Mouse (Mus musculus): ENCODE results near the gene Ipo4.

Gene Ipo4

GRCm38 (mm10) chr14:55628077-55628827 is 7.5 kb downstream of the Ipo4 start:
- no peak for DNase-seq

DNA sequence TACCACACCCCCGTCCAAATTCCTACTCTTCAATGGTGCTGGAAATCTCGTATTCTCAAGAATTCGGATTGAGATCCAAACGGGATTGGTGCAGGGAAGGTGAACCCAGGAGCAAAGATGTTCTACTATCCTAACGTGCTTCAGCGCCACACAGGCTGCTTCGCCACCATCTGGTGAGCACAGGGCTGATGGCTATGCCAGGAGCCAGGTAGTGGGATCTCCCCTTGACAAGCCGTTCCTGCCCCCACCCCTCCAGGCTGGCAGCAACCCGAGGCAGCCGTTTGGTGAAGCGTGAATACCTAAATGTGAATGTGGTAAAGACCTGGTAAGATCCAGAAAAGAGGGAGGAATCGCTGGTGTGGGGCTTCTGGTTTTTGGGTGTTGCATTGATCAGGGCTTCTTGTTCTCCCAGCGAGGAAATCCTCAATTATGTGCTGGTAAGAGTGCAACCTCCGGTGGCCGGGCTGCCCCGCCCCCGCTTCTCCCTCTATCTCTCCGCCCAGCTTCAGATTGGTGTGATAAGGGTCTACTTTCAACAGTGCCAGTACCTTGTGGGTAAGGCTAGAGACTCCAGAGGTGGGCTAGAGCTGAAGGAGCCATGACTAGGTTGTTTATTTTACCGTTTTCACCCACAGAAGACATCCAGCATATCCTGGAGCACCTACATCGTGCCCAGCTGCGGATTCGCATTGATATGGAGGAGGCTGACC is 17.1 kb downstream of the Ipo4 start:
- DNase-seq = no peak

- DNase-seq = peak; percentile 47 to 58
These were observed 17.9 kb downstream of the Ipo4 start, which contains the start of gene Rec8 for GRCm38 (mm10) chr14:55617822-55618221. Rec8 (plus strand) TSS chr14:55618037.

GRCm38 (mm10) chr14:55616844-55617243 is 18.9 kb downstream of the Ipo4 start:
- DNase-seq = no peak

DNA sequence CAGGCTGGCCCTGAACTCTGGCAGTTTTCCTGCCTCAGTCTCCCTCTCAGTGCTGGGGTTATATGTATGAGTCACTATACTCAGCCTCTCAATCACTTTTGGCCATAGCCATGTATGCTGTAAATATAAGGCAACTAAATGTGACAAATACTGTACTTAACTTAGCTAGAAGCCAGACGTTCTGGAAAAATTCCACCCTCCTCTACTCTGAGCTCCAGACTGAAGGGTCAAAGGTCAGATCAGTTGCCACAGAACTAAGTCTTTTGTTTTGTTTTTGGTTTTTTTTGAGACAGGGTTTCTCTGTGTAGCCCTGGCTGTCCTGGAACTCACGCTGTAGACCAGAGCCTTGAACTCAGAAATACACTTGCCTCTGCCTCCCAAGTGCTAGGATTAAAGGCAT is 19.9 kb downstream of the Ipo4 start:
- DNase-seq = no peak

DNA sequence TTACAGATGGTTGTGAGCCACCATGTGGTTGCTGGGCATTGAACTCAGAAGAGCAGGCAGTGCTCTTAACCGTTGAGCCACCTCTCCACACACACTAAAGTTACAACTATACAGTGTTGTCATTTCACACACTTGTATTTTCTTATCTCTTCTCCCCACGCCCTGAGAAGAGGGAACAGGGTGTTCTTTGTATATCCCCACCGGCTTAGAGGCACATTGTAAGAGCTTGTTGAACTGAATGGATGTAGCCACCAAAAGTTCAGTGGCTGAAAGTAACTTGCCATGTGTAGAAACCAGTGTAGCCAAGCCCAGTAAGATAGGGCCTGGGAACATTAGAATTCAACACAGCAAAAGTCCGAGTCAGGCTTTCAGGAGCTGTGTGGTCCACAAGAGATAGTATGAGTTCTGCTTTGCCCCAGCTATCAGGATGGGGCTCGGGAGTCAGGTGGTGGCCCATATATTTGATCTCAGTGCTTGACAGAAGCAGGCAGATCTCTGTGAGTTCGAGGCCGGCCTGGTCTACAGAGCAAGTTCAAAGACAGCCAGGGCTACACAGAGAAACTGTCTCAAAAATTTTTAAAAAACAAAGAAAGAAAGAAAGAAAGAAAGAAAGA is 21.1 kb downstream of the Ipo4 start:
- DNase-seq = no peak

GRCm38 (mm10) chr14:55613346-55613745 is 22.4 kb downstream of the Ipo4 start:
- DNase-seq = peak in 1 of 2 experiments; percentile 29

GRCm38 (mm10) chr14:55608339-55608738 is 27.4 kb downstream of the Ipo4 start:
- no peak for DNase-seq

DNA sequence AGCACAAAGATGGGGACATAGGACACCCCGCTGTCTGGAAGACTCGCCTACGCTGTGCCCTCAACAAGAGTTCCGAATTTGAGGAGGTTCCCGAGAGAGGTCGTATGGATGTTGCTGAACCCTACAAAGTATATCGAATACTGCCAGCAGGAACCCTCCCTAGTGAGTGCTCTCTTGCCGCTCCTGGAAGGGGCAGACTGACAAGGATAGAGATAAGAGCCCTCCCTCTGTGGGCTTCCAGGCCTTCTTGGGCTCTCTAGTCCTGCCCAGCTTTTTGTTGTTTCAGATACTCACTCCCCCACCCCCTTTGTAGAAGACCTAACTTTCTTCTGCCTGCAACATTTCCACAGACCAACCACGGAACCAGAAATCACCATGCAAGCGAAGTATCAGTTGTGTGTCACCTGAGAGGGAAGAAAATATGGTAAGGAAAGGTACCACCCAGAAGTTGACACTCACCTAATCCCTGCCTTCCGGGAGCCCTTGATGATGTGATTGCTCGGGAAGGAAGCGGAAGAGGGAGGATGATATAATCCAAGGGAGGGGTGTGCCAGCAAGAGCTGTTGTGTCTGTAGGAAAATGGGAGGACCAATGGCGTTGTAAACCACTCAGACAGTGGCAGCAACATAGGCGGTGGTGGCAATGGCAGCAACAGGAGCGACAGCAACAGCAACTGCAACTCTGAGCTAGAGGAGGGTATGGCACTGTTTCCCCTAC is 29.9 kb downstream of the Ipo4 start:
- no peak for DNase-seq

- DNase-seq = no peak
These were observed 30.9 kb downstream of the Ipo4 start for GRCm38 (mm10) chr14:55604823-55605222.

DNA sequence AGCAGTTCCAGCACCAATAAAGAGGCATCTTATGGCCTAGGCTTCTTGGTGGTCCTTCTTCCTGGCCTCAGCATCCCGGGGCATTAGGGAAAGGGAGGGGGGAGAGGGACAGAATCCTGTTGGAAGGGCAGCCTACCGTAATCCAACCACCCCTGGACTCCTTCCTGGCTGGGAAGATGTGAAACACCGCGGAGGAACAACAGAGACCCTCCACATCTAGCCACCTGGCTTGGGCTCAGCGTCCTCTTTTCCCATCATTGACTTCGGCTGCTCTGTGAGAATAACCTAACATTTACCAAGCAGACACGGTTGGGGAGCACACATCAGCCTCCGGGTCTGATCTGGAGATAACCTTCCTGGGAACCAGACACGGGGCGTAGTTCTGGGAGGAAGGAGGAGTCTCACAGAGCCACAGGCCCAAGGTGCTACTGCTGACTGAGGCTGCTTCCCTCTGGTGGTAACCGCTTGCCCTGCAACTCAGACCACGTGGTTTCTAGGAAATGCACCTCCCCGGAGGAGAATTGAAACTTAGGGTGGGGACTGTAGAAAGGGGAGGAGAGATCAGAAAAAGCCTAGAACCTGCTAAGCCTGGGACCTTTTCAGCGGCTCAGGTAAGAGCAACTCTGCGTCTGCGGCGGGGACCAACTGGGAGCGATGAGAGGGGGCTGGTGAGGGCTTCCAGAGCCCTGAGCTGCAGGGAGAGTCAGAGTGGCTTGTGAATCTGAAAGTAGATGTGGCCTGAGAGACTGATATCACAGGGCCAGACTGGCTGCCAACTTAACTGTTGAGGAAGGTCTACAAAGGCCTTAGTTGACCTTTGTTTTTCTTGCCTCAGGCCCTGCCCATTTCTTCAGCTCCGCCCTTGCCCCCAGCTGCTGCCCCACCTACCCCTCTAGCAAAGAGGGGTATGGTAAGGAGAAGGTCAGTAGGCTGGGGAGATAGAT is 31.9 kb downstream of the Ipo4 start:
- DNase-seq = peak; percentile 96 to 97

DNA sequence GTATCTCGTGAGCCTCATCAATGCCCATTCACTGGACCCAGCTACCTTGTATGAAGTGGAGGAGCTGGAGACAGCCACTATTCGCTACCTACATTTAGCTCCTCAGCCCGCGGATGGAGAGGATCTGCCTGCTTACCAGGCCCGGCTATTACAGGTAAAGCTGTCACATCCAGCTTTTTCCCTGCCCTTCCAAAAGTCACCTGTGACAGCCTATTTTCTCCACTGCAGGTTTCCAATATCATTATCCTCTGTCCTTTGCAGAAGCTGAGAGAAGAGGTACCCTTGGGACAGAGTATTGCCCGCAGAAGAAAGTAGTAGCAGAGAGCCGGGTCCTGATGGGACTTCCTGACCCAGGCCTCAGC is 32.5 kb downstream of the Ipo4 start, which contains the start of gene Irf9:
TSS of gene Irf9 (plus strand) at position 301 of the 362 bp plus-strand sequence.
- DNase-seq = no peak

DNA sequence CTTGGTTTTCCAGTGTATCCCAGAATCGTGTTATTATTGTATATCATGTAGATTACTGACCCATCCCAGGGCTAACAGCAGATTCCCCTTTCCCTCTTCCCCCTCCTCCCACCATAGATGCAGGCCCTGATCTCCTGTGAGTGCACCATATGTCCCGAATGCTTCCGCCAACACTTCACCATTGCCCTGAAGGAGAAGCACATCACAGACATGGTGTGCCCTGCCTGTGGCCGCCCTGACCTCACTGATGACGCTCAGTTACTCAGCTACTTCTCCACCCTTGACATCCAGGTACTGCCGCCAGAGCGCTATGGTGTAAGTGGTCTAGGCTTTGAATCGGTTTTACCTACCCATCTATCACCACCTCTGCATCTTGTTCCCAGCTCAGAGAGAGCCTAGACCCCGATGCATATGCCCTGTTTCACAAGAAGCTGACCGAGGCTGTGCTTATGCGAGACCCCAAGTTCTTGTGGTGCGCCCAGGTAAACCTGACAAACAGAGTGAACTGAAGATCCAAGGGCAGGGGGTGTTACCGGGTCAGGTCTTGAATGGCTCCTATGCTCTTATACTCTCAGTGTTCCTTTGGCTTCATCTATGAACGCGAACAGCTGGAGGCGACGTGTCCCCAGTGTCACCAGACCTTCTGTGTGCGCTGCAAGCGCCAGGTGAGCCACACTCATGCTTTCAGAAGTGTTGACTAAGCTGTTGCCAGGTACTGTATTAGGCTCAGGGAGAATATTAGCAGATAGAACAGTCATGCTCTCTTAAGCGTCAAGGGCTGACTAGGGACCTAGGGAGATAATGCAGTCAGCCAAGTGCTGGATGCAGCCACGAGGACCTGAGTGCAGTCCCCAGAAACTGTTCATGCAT is 37.0 kb downstream of the Ipo4 start:
- no peak for DNase-seq

- no peak for DNase-seq
These were observed 39.6 kb downstream of the Ipo4 start for GRCm38 (mm10) chr14:55596036-55596690.

DNA sequence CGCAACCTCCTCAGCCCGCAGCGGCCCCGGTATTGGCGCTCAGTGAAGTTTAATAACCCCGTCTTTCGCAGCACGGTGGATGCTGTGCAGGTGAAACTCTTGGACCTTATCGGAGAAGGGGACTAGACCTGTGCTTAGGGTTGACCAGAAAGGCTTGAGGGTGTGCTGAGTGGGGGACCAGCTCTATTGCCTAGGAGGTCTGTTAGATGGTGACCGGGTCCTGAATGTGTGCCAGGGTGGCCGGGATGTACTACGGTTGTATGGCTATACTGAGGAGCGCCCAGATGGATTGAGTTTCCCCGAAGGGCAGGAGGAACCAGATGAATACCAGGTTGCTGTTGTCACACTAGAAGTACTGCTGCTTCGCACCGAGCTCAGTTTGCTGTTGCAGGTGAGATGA is 43.5 kb downstream of the Ipo4 start:
- DNase-seq = peak; percentile 33 to 43

DNA sequence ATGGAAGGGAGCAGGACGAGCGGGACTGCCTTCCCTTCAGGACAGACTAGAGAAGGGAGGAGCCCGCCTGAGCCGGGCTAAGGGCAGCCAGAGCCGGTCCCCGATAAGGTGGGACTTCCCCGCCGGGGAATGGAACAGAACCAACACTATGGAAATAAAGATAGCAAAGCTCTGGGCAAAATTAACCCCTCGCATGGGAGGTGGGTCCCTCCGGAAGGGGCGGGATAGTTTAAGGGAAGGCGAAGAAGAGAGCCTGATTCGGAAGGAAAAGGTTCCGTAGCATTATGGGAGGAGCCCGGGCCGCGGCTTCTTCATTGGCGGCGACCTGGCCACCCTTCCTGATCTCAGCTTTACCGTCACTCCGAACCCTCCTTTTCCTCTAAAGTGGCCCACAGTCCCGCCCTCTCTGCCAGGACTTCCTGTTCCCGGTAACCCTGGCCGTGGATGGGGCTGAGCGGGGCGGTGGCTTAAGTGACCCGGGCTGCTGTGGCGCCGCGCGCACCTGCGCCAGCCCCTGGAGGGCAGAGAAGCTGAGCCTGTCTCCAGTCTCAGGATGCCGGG is 44.3 kb downstream of the Ipo4 start, which contains the start of gene Rnf31:
TSS of gene Rnf31 (plus strand) at position 378 of the 561 bp plus-strand sequence.
- DNase-seq = peak; percentile 98

- peak; percentile 96 to 98 for DNase-seq
These were observed 44.9 kb downstream of the Ipo4 start, which contains the start of gene Psme2 for GRCm38 (mm10) chr14:55590748-55591330. Psme2 (minus strand) TSS chr14:55591113.

DNA sequence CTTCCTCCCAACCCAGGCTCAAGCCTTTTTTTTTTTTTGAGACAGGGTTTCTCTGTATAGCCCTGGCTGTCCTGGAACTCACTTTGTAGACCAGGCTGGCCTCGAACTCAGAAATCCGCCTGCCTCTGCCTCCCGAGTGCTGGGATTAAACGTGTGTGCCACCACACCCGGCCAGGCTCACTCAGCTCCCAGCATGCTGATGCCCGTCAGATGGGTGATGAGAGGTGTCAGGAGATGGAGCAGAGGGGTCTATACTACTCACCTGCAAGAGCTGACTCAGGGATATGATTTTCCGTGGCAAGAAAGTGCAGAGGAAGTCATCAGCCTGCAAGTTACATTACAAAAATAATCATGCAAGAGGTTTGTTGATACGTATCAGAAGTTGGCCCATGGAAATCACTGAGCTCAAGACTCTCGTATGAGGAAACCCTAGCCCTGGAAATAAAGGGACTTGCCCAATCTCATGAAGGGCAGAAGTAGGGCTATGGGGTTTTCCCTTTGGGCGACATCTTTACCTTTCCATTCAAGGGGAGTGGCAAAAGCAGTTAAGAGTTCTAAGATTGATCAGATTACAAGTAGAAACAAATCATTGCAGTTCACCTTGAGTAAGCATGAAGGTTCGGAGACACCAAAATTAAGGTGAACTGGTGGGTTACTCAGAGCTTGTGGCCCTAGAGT is 45.8 kb downstream of the Ipo4 start:
- no peak for DNase-seq

- DNase-seq = no peak
These were observed 46.5 kb downstream of the Ipo4 start for GRCm38 (mm10) chr14:55589271-55589670.
